Mouse (Mus musculus): Measurements from ENCODE around the gene Ecd.

Ecd gene

GRCm38 (mm10) chr14:20347991-20348541 is at the start of gene Ecd, which contains the start of gene Fam149b:
Gene Ecd (minus strand): TSS chr14:20348121.
Gene Fam149b (plus strand): TSS chr14:20348162.
- DNase-seq (ENCODE audit: low spot score in 2 of 2), result peak; percentile 91

DNA sequence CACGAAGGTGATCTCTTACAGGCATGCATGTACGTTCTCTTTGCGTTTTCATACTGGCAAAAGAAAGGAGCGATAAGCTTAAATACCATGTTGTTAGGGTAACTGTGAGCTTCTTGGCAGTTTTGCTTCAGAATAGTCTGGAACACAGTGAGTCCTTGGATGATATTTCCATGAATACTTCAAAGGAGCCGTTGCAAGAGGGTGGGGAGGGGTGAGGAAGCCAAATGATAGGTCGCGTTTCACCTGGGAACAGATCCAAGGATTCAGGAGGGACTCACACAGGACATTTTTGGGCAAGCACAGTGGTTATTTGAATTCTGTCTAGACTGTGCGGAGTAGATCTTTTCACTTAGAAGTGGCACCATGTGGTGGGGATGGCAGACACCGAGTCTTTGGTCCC is 49.3 kb upstream of the Ecd start:
- DNase-seq (ENCODE audit: low spot score in 2 of 2), result no peak

GRCm38 (mm10) chr14:20393205-20393913 is 45.4 kb upstream of the Ecd start, which contains the start of gene Mrps16:
Gene Mrps16 (minus strand): TSS chr14:20393634.
- peak; percentile 74 to 87 for DNase-seq (ENCODE audit: low spot score in 2 of 2)

- DNase-seq (ENCODE audit: low spot score in 2 of 2), result no peak
Measured at GRCm38 (mm10) chr14:20392326-20392725, 44.4 kb upstream of the Ecd start.

- DNase-seq (ENCODE audit: low spot score in 2 of 2), result no peak
Measured at GRCm38 (mm10) chr14:20389446-20390079, 41.6 kb upstream of the Ecd start.

- peak; percentile 93 to 95 for DNase-seq (ENCODE audit: low spot score in 2 of 2)
Measured at GRCm38 (mm10) chr14:20388441-20389129, 40.7 kb upstream of the Ecd start, which contains the start of gene Dnajc9. Gene Dnajc9 (minus strand): TSS chr14:20388910.

DNA sequence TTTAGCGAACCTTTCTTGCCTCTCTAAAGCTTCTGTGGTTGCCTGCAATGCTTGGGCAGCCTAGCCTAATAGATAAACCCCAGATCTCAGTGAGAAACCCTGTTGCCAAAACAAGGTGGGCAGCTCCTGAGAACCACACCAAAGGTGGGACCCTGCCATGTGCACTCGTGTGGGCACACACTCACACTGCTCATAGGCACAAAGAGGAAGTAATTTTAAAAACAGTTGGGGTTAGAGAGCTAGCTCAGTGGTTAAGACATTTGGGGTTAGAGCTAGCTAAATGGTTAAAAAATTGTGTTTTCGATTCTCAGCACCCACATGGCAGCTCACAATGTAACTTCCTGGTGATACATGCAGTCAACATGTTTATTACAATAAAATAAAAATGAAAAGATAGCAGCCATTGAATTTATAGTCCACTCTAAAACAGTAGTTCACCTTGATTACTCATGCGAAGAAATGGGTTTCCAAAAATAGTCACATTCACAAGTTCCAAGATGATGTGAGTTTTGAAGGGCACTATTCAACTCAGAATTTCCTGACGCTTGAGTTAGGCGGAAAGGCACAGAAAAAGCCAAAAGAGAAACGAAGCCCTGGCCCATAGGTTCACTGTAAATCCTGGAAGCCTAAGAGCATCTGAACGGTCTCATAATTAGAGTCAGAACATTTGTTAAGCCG is 32.0 kb upstream of the Ecd start:
- DNase-seq (ENCODE audit: low spot score in 2 of 2), result no peak

DNA sequence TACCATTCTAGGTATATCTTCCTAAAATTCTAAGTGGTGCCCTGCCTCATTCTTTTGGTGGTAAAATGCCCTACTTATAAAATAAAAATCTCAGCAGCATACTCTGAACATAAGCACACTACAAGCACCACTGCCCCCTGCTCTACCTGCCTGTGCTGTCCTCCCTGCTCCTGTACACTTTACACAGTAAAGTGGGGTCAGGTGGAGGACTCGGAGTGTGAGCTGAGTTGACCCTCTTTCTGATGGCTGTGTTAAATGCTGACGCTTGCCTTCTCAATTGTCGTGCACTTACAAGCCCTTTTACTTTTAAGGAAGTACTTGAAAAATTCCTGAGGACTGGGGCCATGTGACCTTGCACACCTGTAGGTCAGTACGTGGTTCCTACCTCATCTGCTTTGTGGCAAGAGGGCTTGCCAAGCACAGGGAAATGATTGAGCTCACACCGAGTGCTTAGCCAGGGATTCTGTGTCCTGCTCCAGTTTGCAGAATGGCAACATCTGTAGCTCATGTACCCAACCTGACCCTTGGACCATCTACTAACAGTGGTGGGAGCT is 31.2 kb upstream of the Ecd start:
- no peak for DNase-seq (ENCODE audit: low spot score in 2 of 2)

GRCm38 (mm10) chr14:20378313-20379061 is 30.6 kb upstream of the Ecd start:
- no peak for DNase-seq (ENCODE audit: low spot score in 2 of 2)

DNA sequence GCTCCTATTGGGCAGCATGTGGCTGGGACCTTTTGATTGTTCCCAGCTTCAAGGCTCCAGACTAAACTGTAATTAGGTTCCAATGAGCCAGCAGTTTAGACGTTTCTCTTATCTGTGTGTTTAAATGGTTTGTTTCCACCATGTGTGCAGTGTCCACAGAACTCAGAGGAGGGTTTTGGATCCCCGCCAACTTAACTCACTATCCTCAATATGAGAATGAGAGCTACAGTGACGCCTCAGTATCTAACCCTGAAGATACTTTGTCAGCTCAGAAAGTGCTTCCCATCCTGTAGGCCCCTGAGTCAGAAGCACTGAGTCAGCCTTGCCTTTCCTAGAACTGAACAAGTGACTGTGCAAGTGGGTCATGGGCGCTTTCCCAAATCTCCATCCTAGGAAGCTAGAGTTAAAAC is 29.2 kb upstream of the Ecd start:
- no peak for DNase-seq (ENCODE audit: low spot score in 2 of 2)

DNA sequence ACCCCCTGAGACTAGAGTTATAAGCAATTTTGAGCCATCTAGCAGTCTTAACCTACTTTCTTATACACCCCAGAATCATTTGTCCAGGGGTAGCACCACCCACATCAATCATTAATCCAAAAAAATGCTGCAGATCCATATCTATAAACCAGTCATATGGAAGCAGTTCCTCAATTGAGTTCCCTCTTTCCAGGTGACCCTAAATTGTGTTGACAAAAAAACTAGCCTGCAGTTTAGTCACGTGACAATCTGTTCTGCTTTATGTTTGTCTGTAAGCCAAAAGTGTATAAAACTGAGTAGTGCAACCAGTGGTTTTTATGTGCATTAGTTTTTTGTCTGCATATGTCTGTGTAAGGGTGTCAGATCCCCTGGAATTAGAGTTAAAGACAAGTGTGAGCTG is 23.9 kb upstream of the Ecd start:
- no peak for DNase-seq (ENCODE audit: low spot score in 2 of 2)

DNA sequence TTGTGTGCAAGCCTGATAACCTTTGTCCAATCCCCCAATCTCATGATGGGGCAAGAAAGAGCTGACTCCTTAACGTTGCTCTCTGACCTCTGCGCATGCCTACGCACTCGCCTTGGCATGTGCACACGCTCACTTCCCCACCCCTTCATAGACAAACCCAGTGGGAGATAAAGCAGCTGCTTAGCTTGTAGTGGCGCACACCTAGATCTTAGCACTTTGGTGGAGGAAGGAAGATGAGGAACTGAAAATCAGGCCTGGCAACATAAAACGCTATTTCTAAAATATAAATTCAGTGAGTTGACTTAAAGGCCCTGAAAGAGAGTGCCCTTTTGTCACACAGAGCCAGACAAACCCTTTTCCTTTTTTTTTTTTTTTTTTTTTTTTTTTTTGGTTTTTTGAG is 22.9 kb upstream of the Ecd start:
- no peak for DNase-seq (ENCODE audit: low spot score in 2 of 2)

DNA sequence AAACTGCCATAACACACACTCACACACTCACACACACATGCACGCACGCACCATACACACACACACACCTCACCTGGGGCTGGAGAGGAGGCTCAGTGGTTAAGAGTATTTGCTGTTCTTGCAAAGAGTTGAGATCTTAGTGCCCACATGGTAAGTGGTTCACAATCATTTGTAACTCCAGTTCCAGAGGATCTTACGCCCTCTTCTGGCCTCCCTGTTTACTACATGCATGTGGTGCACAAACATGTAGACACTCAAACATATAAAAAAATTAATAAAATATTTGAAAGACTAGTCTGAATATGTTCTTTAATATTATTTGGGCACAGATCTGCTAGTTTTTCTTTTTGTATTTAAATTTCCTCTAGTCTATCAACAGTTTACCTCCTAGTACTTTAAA is 20.4 kb upstream of the Ecd start:
- DNase-seq (ENCODE audit: low spot score in 2 of 2), result no peak

DNA sequence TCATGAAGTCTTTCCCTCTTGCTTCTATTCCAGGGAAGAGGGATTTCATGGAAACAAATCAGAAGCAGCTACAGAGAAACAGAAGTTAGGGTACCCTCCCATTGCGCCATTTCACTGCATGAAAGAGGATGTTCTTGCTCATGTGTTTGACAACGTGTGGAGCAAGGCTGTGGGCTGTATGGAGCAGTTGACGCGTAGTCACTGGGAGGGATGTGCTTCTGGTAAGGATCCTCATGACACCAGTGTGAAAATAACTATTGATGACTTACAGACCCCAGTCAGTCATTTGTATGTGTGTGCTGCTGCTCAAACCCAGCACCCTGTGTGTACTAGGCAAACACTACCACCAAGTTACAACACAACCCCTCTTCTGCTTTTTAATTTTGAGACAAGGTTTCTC is 15.3 kb upstream of the Ecd start:
- no peak for DNase-seq (ENCODE audit: low spot score in 2 of 2)

DNA sequence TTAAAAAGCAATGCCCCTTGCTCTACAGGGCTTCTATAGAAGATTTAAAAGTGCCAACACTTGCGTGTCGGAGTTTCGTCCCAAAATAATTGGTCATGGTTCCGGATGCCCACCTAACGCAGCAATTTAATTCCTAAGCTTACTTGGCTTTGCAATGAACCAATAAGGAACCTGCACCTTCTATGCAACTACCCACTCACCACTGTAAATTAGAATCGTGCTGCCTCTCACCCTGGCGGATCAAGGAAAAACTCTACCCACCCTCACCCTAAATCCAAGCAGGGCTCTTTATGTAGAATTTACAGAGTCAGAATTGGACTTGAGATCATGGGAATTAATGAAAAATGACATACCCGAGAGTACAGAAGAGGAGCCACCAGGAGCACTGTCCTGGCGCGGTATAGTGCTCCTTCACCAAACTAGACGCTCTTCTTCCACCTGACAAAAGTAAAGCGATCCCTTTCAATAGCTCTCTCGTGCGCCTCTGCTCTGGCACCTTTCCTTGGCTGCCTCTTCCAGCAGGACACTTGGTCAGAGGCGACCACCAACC is 405 bp downstream of the Ecd start:
- no peak for DNase-seq (ENCODE audit: low spot score in 2 of 2)

GRCm38 (mm10) chr14:20345885-20346284 is 2.0 kb downstream of the Ecd start:
- DNase-seq (ENCODE audit: low spot score in 2 of 2), result no peak

- no peak for DNase-seq (ENCODE audit: low spot score in 2 of 2)
Measured at GRCm38 (mm10) chr14:20340866-20341265, 7.1 kb downstream of the Ecd start.

GRCm38 (mm10) chr14:20340149-20340548 is 7.8 kb downstream of the Ecd start:
- DNase-seq (ENCODE audit: low spot score in 2 of 2), result no peak

GRCm38 (mm10) chr14:20339415-20339814 is 8.5 kb downstream of the Ecd start:
- no peak for DNase-seq (ENCODE audit: low spot score in 2 of 2)

DNA sequence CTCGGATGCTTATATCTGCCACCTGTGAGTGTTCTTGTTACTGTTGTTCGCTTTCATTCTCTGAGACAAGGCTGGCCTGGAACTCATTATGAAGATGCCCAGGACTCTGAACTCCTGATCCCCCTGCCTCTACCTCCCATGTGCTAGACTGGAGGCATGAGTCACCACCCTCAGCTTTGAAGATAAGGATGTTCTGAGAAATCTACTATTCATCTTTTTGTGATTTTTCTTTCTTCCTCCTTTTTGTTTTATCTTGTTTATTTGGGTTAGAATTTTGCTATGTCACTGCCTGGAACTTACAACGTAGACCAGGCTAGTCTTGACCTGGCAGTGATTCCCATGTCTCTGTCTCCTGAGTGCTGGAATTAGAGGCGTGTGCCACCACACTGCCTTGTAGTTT is 16.6 kb downstream of the Ecd start:
- no peak for DNase-seq (ENCODE audit: low spot score in 2 of 2)

GRCm38 (mm10) chr14:20328474-20328873 is 19.4 kb downstream of the Ecd start:
- no peak for DNase-seq (ENCODE audit: low spot score in 2 of 2)

All from frontal cortex, postnatal 25 days (tissue).